Mouse (Mus musculus) cerebellum, adult (tissue): ENCODE results near the gene Babam2.

Source experiments
- ATAC-seq: cut with Nextera tagmentation; 2 replicates; pipeline ENCODE4 v1.9.2; 2017; ENCODE audit warnings: mild to moderate bottlenecking, moderate library complexity, mixed read lengths; ENCODE audit not compliant: insufficient number of reproducible peaks, low FRiP score, low TSS enrichment

Gene Babam2

GRCm38 (mm10) chr5:32064341-32065105 lies 367.0 kb downstream of the Babam2 start:
- no peak for ATAC-seq

GRCm38 (mm10) chr5:32066015-32066734 lies 368.7 kb downstream of the Babam2 start:
- no peak for ATAC-seq

GRCm38 (mm10) chr5:32066839-32067238 lies 369.4 kb downstream of the Babam2 start:
- no peak for ATAC-seq

GRCm38 (mm10) chr5:32068616-32069015 lies 371.1 kb downstream of the Babam2 start:
- ATAC-seq: no peak

- no peak for ATAC-seq
Measured at GRCm38 (mm10) chr5:32069096-32069495, 371.6 kb downstream of the Babam2 start.

- ATAC-seq: no peak
Measured at GRCm38 (mm10) chr5:32069566-32070169, 372.2 kb downstream of the Babam2 start.

- ATAC-seq: no peak
Measured at GRCm38 (mm10) chr5:32070781-32071180, 373.3 kb downstream of the Babam2 start.

- ATAC-seq: no peak
Measured at GRCm38 (mm10) chr5:32071314-32071713, 373.8 kb downstream of the Babam2 start.

GRCm38 (mm10) chr5:32071824-32072223 lies 374.3 kb downstream of the Babam2 start:
- ATAC-seq: no peak

GRCm38 (mm10) chr5:32072877-32073276 lies 375.4 kb downstream of the Babam2 start:
- no peak for ATAC-seq

GRCm38 (mm10) chr5:32074053-32074452 lies 376.6 kb downstream of the Babam2 start:
- no peak for ATAC-seq

- no peak for ATAC-seq
Measured at GRCm38 (mm10) chr5:32077139-32077538, 379.7 kb downstream of the Babam2 start.

- ATAC-seq: no peak
Measured at GRCm38 (mm10) chr5:32078986-32079385, 381.5 kb downstream of the Babam2 start.

- ATAC-seq: no peak
Measured at GRCm38 (mm10) chr5:32080490-32081219, 383.2 kb downstream of the Babam2 start.

- no peak for ATAC-seq
Measured at GRCm38 (mm10) chr5:32084401-32084804, 386.9 kb downstream of the Babam2 start.

GRCm38 (mm10) chr5:32085566-32085965 lies 388.1 kb downstream of the Babam2 start:
- ATAC-seq: no peak

- no peak for ATAC-seq
Measured at GRCm38 (mm10) chr5:32085971-32086370, 388.5 kb downstream of the Babam2 start.

GRCm38 (mm10) chr5:32086526-32087090 lies 389.1 kb downstream of the Babam2 start:
- ATAC-seq: no peak

- no peak for ATAC-seq
Measured at GRCm38 (mm10) chr5:32089481-32089880, 392.0 kb downstream of the Babam2 start.

GRCm38 (mm10) chr5:32092281-32092680 lies 394.8 kb downstream of the Babam2 start:
- no peak for ATAC-seq
